Mouse (Mus musculus): ENCODE measurements around the gene Timm50. TPM values are rescaled to one million over a fixed set of nuclear protein-coding genes. Genes with fewer than 3 reads are reported as not detected.

Gene Timm50
- polyA plus RNA-seq, 1 experiment from 2014 or later = 133 TPM

- ATAC-seq (ENCODE audit: insufficient number of reproducible peaks, low FRiP score) = peak; percentile 97
- Histone ChIP-seq H3K4me1 (replicated peaks) (peaks cover 18% of the 10 kb centered on the region), H3K4me3 (peak within 1 kb of the TSS; percentile 94), H3K27me3 (replicated peaks) (no peaks in the 10 kb centered on the region), H3K36me3 (peaks cover 33% of the 10 kb centered on the region), H3K9ac (peak within 1 kb of the TSS; percentile 99), H3K9me3 (replicated peaks) (no peaks in the 10 kb centered on the region), H3K27ac (ENCODE audit: poor library complexity, severe bottlenecking) (peak within 1 kb of the TSS; percentile 84), H3K4me2 (peak within 1 kb of the TSS; percentile 95)
- WGBS = under 1% methylated on average over 50 of the region's 50 CpGs
These were observed 38.4 kb upstream of the Timm50 start, which contains the start of gene Rps16 for GRCm38 (mm10) chr7:28350155-28350883. Gene Rps16 (plus strand): TSS chr7:28350652.

GRCm38 (mm10) chr7:28348601-28349000 is 36.7 kb upstream of the Timm50 start:
- H3K27ac ChIP-seq (ENCODE audit: poor library complexity, severe bottlenecking) = no peak overlapping the region
- no peaks in the 10 kb centered on the region for H3K27me3 ChIP-seq (replicated peaks)
- no peak overlapping the region for H3K9ac ChIP-seq
- H3K4me1 ChIP-seq (replicated peaks) = peaks cover 18% of the 10 kb centered on the region
- H3K9me3 ChIP-seq (replicated peaks) = no peaks in the 10 kb centered on the region
- no peak overlapping the region for H3K4me2 ChIP-seq
- ATAC-seq (ENCODE audit: insufficient number of reproducible peaks, low FRiP score) = no peak
- peaks cover 21% of the 10 kb centered on the region for H3K36me3 ChIP-seq
- no peak overlapping the region for H3K4me3 ChIP-seq
- WGBS = 82% methylated on average over 7 of the region's 7 CpGs

- H3K4me3 ChIP-seq = no peak overlapping the region
- H3K9me3 ChIP-seq (replicated peaks) = no peaks in the 10 kb centered on the region
- WGBS = 70% methylated on average over 3 of the region's 3 CpGs
- peaks cover 18% of the 10 kb centered on the region for H3K4me1 ChIP-seq (replicated peaks)
- H3K27ac ChIP-seq (ENCODE audit: poor library complexity, severe bottlenecking) = no peak overlapping the region
- ATAC-seq (ENCODE audit: insufficient number of reproducible peaks, low FRiP score) = no peak
- H3K27me3 ChIP-seq (replicated peaks) = no peaks in the 10 kb centered on the region
- peak overlapping the region; percentile 36; the same call in 1 of the 2 replicates for H3K9ac ChIP-seq
- H3K36me3 ChIP-seq = peaks cover 13% of the 10 kb centered on the region
- no peak overlapping the region for H3K4me2 ChIP-seq
These were observed 35.9 kb upstream of the Timm50 start for GRCm38 (mm10) chr7:28347746-28348145.

GRCm38 (mm10) chr7:28344637-28345036 is 32.8 kb upstream of the Timm50 start:
- ATAC-seq (ENCODE audit: insufficient number of reproducible peaks, low FRiP score) = no peak
- no peak overlapping the region for H3K9ac ChIP-seq
- no peaks in the 10 kb centered on the region for H3K27me3 ChIP-seq (replicated peaks)
- no peak overlapping the region for H3K27ac ChIP-seq (ENCODE audit: poor library complexity, severe bottlenecking)
- WGBS = 12% methylated on average over 4 of the region's 4 CpGs
- no peaks in the 10 kb centered on the region for H3K36me3 ChIP-seq
- no peak overlapping the region for H3K4me2 ChIP-seq
- H3K4me3 ChIP-seq = no peak overlapping the region
- peaks cover 9% of the 10 kb centered on the region for H3K4me1 ChIP-seq (replicated peaks)
- H3K9me3 ChIP-seq (replicated peaks) = no peaks in the 10 kb centered on the region

GRCm38 (mm10) chr7:28341381-28341780 is 29.5 kb upstream of the Timm50 start:
- Histone ChIP-seq H3K9me3 (replicated peaks) (no peaks in the 10 kb centered on the region), H3K4me2 (no peak overlapping the region), H3K27ac (ENCODE audit: poor library complexity, severe bottlenecking) (no peak overlapping the region), H3K4me3 (no peak overlapping the region), H3K27me3 (replicated peaks) (no peaks in the 10 kb centered on the region), H3K4me1 (replicated peaks) (peaks cover 13% of the 10 kb centered on the region), H3K9ac (no peak overlapping the region), H3K36me3 (no peaks in the 10 kb centered on the region)
- 38% methylated on average over 7 of the region's 7 CpGs for WGBS
- ATAC-seq (ENCODE audit: insufficient number of reproducible peaks, low FRiP score) = no peak

DNA sequence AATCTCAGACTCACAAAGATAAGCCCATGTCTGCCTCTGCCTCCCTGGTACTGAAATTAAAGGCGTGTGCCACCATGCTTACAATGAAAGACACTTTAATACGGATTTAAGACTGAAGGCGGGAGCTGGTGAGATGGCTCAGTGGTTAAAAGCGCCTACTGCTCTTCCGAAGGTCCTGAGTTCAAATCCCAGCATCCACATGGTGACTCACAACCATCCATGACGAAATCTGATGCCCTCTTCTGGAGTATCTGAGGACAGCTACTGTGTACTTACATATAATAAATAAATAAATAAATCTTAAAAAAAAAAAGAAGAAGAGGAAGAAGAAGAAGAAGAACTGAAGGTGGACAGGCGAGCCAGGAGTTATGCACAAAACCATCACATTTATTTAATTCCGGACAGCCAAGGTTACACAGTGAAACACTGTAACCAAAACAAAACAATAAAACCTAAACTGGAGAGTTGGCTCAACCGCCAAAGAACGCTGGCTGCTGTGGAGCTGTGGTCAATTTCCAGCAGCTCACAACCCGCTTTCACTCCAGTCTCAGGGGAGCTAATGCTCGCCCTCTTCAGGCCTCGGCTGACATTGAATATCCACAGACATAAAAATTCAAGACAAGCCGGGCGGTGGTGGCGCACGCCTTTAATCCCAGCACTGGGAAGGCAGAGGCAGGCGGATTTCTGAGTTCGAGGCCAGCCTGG is 27.5 kb upstream of the Timm50 start:
- no peaks in the 10 kb centered on the region for H3K27me3 ChIP-seq (replicated peaks)
- H3K4me1 ChIP-seq (replicated peaks) = peaks cover 16% of the 10 kb centered on the region
- peak overlapping the region; percentile 95 for H3K4me2 ChIP-seq
- no peak for ATAC-seq (ENCODE audit: insufficient number of reproducible peaks, low FRiP score)
- H3K36me3 ChIP-seq = peaks cover 8% of the 10 kb centered on the region
- peak overlapping the region; percentile 71; the same call in 1 of the 2 replicates for H3K9ac ChIP-seq
- 78% methylated on average over 19 of the region's 19 CpGs for WGBS
- no peaks in the 10 kb centered on the region for H3K9me3 ChIP-seq (replicated peaks)
- H3K27ac ChIP-seq (ENCODE audit: poor library complexity, severe bottlenecking) = peak overlapping the region; percentile 90
- H3K4me3 ChIP-seq = peak overlapping the region; percentile 93

GRCm38 (mm10) chr7:28338108-28338998 is 26.5 kb upstream of the Timm50 start, which contains the start of gene Supt5:
Gene Supt5 (minus strand): TSS chr7:28338746.
- WGBS = under 1% methylated on average over 77 of the region's 77 CpGs
- peak; percentile 99 for ATAC-seq (ENCODE audit: insufficient number of reproducible peaks, low FRiP score)

DNA sequence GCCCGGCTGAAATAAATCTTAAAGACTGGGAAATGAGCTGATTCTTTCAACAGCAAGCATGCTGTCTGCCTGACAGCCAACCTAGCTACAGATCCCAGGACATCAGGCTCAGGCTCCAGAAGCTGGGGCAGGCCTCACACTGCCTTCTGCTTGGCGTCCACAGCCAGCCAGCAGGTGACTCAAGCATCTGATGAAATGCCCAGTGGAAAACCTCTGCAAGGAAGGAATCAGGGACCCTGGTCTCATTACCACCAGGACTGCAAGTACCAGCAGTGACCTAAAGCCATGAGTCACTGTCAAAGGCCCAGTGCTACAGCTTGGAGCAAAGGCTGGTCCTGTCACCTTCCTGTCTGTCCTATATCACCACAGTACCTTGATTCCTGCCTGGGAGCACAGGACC is 23.6 kb upstream of the Timm50 start:
- 95% methylated on average over 2 of the region's 2 CpGs for whole genome bisulfite sequencing
- Histone ChIP-seq H3K36me3 (peaks cover 35% of the 10 kb centered on the region), H3K9ac (no peak overlapping the region), H3K4me3 (no peak overlapping the region), H3K4me1 (replicated peaks) (peaks cover 10% of the 10 kb centered on the region), H3K9me3 (replicated peaks) (no peaks in the 10 kb centered on the region), H3K4me2 (no peak overlapping the region), H3K27ac (ENCODE audit: poor library complexity, severe bottlenecking) (no peak overlapping the region), H3K27me3 (replicated peaks) (no peaks in the 10 kb centered on the region)
- ATAC-seq (ENCODE audit: insufficient number of reproducible peaks, low FRiP score) = no peak

More at GRCm38 (mm10) chr7:28338108-28338998, 26.5 kb upstream of the Timm50 start, which contains the start of gene Supt5:
- Histone ChIP-seq H3K27me3 (replicated peaks) (no peaks in the 10 kb centered on the region), H3K4me3 (peak within 1 kb of the TSS; percentile 93), H3K27ac (ENCODE audit: poor library complexity, severe bottlenecking) (peak within 1 kb of the TSS; percentile 90), H3K9ac (peak within 1 kb of the TSS; percentile 95), H3K4me2 (peak within 1 kb of the TSS; percentile 95), H3K9me3 (replicated peaks) (no peaks in the 10 kb centered on the region), H3K4me1 (replicated peaks) (peaks cover 16% of the 10 kb centered on the region), H3K36me3 (peaks cover 14% of the 10 kb centered on the region)

DNA sequence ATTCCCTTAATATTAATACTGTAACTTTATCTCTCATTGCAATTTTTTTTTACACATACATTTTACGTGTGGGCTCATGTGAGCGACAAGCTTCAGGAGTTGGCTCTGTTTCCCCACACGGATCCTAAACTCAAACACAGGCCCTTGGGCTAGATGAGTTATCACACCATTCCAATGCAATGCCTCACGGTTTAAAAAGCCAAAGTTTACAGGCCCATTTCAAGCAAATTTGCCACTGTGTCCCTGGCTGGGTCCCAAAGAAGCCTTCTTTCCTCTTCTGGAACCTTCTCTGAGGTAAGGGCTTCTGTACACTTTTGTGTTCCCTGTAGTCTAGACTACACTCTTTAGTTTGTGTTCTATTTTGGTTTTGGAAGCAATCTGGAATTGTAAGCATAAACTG is 22.7 kb upstream of the Timm50 start:
- ATAC-seq (ENCODE audit: insufficient number of reproducible peaks, low FRiP score) = no peak
- Histone ChIP-seq H3K27ac (ENCODE audit: poor library complexity, severe bottlenecking) (no peak overlapping the region), H3K4me3 (no peak overlapping the region), H3K4me1 (replicated peaks) (peaks cover 10% of the 10 kb centered on the region), H3K27me3 (replicated peaks) (no peaks in the 10 kb centered on the region), H3K4me2 (no peak overlapping the region), H3K9me3 (replicated peaks) (no peaks in the 10 kb centered on the region), H3K9ac (no peak overlapping the region), H3K36me3 (peaks cover 44% of the 10 kb centered on the region)
- 91% methylated on average over 4 of the region's 4 CpGs for WGBS

GRCm38 (mm10) chr7:28328260-28328659 is 16.4 kb upstream of the Timm50 start:
- no peak for ATAC-seq (ENCODE audit: insufficient number of reproducible peaks, low FRiP score)
- 92% methylated on average over 2 of the region's 2 CpGs for WGBS
- Histone ChIP-seq H3K4me1 (replicated peaks) (no peaks in the 10 kb centered on the region), H3K27me3 (replicated peaks) (no peaks in the 10 kb centered on the region), H3K9me3 (replicated peaks) (no peaks in the 10 kb centered on the region), H3K36me3 (peaks cover 90% of the 10 kb centered on the region), H3K9ac (no peak overlapping the region), H3K4me2 (no peak overlapping the region), H3K4me3 (no peak overlapping the region), H3K27ac (ENCODE audit: poor library complexity, severe bottlenecking) (no peak overlapping the region)

Measured in heart, embryonic 12.5 days (tissue).